10 mouse cellular contexts compared by ENCODE assay signal in genomic region chr2:93176193-93176798, GRCm38 (mm10). TPM values are rescaled to one million over a fixed set of nuclear protein-coding genes. Genes with fewer than 3 reads are reported as not detected.
DNase-seq lines count a peak whose midpoint lies in the region; ATAC-seq and TF ChIP-seq lines count a peak whose summit lies in the region.
"Had no signal": no experiment of that assay in that cellular context is flagged by ENCODE, and none has a peak within 500 bp of the region (broad histone marks: within the 10 kb centered on the region; RNA-seq: fewer than 3 reads in every experiment).

No protein-coding gene starts in this region.

- H3K4me1 ChIP-seq in lung, embryonic 14.5 days (ENCODE audit: insufficient read depth) = peaks cover 21% of the 10 kb centered on the region
- peaks cover 88% of the 10 kb centered on the region for H3K4me1 ChIP-seq in forebrain, embryonic 12.5 days
- H3K4me1 ChIP-seq in limb, embryonic 12.5 days (replicated peaks) = peaks cover 53% of the 10 kb centered on the region
- peaks cover 50% of the 10 kb centered on the region for H3K4me1 ChIP-seq in stomach, embryonic 15.5 days
- peaks cover 46% of the 10 kb centered on the region for H3K4me1 ChIP-seq in heart, embryonic 10.5 days

- peak overlapping the region; percentile 49 for H3K4me2 ChIP-seq in lung, embryonic 14.5 days
- peak overlapping the region; percentile 41 for H3K4me2 ChIP-seq in forebrain, embryonic 12.5 days
- H3K4me2 ChIP-seq in limb, embryonic 12.5 days = peak overlapping the region; percentile 41
- H3K4me2 ChIP-seq in stomach, embryonic 15.5 days = 0 out of 2 replicates have a peak overlapping the region, but pooled peaks have one; percentile 37

- H3K4me3 ChIP-seq in lung, embryonic 14.5 days (ENCODE audit: low read depth, low read length) = no peak overlapping the region
- no peak overlapping the region for H3K4me3 ChIP-seq in forebrain, embryonic 12.5 days (replicated peaks)
- H3K4me3 ChIP-seq in limb, embryonic 12.5 days (replicated peaks) = no peak overlapping the region
- no peak overlapping the region for H3K4me3 ChIP-seq in stomach, embryonic 15.5 days (replicated peaks)
- no peak overlapping the region for H3K4me3 ChIP-seq in heart, embryonic 10.5 days

- no peaks in the 10 kb centered on the region for H3K36me3 ChIP-seq in lung, embryonic 14.5 days (ENCODE audit: insufficient read depth)
- H3K36me3 ChIP-seq in forebrain, embryonic 12.5 days (replicated peaks) = no peaks in the 10 kb centered on the region
- no peaks in the 10 kb centered on the region for H3K36me3 ChIP-seq in limb, embryonic 12.5 days
- no peaks in the 10 kb centered on the region for H3K36me3 ChIP-seq in stomach, embryonic 15.5 days
- H3K36me3 ChIP-seq in heart, embryonic 10.5 days = no peaks in the 10 kb centered on the region
- H3K36me3 ChIP-seq: G1E had no signal

- WGBS in lung, embryonic 14.5 days = 42% methylated on average over 4 of the region's 4 CpGs
- 16% methylated on average over 4 of the region's 4 CpGs for WGBS in forebrain, embryonic 12.5 days
- 27% methylated on average over 4 of the region's 4 CpGs for WGBS in limb, embryonic 12.5 days
- 40% methylated on average over 4 of the region's 4 CpGs for WGBS in stomach, embryonic 15.5 days
- 26% methylated on average over 4 of the region's 4 CpGs for WGBS in heart, embryonic 10.5 days

- no peak overlapping the region for H3K27ac ChIP-seq in lung, embryonic 14.5 days (ENCODE audit: low read depth)
- H3K27ac ChIP-seq in forebrain, embryonic 12.5 days = peak overlapping the region; percentile 91
- no peak overlapping the region for H3K27ac ChIP-seq in limb, embryonic 12.5 days
- 0 out of 2 replicates have a peak overlapping the region, but pooled peaks have one; percentile 40 for H3K27ac ChIP-seq in stomach, embryonic 15.5 days
- H3K27ac ChIP-seq in heart, embryonic 10.5 days = no peak overlapping the region

- H3K9me3 ChIP-seq in lung, embryonic 14.5 days (ENCODE audit: low read depth, low read length) = no peaks in the 10 kb centered on the region
- H3K9me3 ChIP-seq in forebrain, embryonic 12.5 days = no peaks in the 10 kb centered on the region
- H3K9me3 ChIP-seq in limb, embryonic 12.5 days = no peaks in the 10 kb centered on the region
- H3K9me3 ChIP-seq in stomach, embryonic 15.5 days = no peaks in the 10 kb centered on the region
- H3K9me3 ChIP-seq in heart, embryonic 10.5 days = no peaks in the 10 kb centered on the region
- H3K9me3 ChIP-seq: G1E had no signal

- TF ChIP-seq CTCF in lung, embryonic 14.5 days (IDR thresholded peaks at IDR 0.05; ENCODE audit: low read depth) = no peak

- H3K27me3 ChIP-seq in lung, embryonic 14.5 days (ENCODE audit: insufficient read depth, low read length) = peaks cover 17% of the 10 kb centered on the region
- peaks cover 50% of the 10 kb centered on the region for H3K27me3 ChIP-seq in forebrain, embryonic 12.5 days
- peaks cover 82% of the 10 kb centered on the region for H3K27me3 ChIP-seq in limb, embryonic 12.5 days
- H3K27me3 ChIP-seq in stomach, embryonic 15.5 days (replicated peaks) = peaks cover 20% of the 10 kb centered on the region
- H3K27me3 ChIP-seq in heart, embryonic 10.5 days (ENCODE audit: insufficient read depth, poor library complexity, severe bottlenecking) = peaks cover 84% of the 10 kb centered on the region

- ATAC-seq in lung, embryonic 14.5 days (ENCODE audit: insufficient read depth) = no peak
- no peak; the same call in none of the 2 replicates for ATAC-seq in forebrain, embryonic 12.5 days (ENCODE audit: low FRiP score)
- ATAC-seq in limb, embryonic 12.5 days (ENCODE audit: insufficient number of reproducible peaks, insufficient read depth, low FRiP score, low TSS enrichment, low read depth) = no peak
- no peak for ATAC-seq in stomach, embryonic 15.5 days (ENCODE audit: insufficient read depth, low FRiP score, low read depth)

- no peak overlapping the region for H3K9ac ChIP-seq in lung, embryonic 14.5 days
- 0 out of 2 replicates have a peak overlapping the region, but pooled peaks have one; percentile 5 for H3K9ac ChIP-seq in forebrain, embryonic 12.5 days
- no peak overlapping the region for H3K9ac ChIP-seq in limb, embryonic 12.5 days (replicated peaks)
- H3K9ac ChIP-seq in stomach, embryonic 15.5 days = no peak overlapping the region

- no peak for DNase-seq in lung, embryonic 14.5 days
- no peak for DNase-seq in lung, postnatal 14 days
- DNase-seq in right cerebral cortex, adult 2 months (ENCODE audit: low spot score in 2 of 2) = no peak
- no peak for DNase-seq in left cerebral cortex, adult 9 months (ENCODE audit: low spot score in 2 of 2)
- DNase-seq in heart, embryonic 10.5 days (ENCODE audit: low spot score) = no peak
- DNase-seq: adrenal gland, adult 2 months had no signal

RNA-seq across cellular contexts. Expression of gene Trp53i11, which starts 11.1 kb away (rescaled TPM):
- 46.7 and 51.1 TPM in 2 replicates for polyA plus RNA-seq in lung, embryonic 14.5 days (2014; fragmentation: Nextera tagmentation; extraction: Ambion mirVana)
- polyA plus RNA-seq in forebrain, embryonic 12.5 days (2016; fragmentation: Nextera tagmentation; extraction: Ambion mirVana) = 106 and 137 TPM in 2 replicates
- 16.4 and 22.8 TPM in 2 replicates for polyA plus RNA-seq in limb, embryonic 12.5 days (2016; fragmentation: Nextera tagmentation; extraction: Ambion mirVana)
- polyA plus RNA-seq in stomach, embryonic 15.5 days (2015; fragmentation: Nextera tagmentation; extraction: Ambion mirVana) = 29.3 and 37.7 TPM in 2 replicates
- polyA plus RNA-seq in heart, embryonic 10.5 days (2016; fragmentation: Nextera tagmentation; extraction: Ambion mirVana) = 22.5 and 24.2 TPM in 2 replicates
- polyA plus RNA-seq: G1E had no signal

Comparison
In these comparisons a context has a peak if more than half of its experiments do, and no peak if none do; other contexts are left out.
1. H3K27ac ChIP-seq: peak in forebrain, embryonic 12.5 days (single experiment) and stomach, embryonic 15.5 days (single experiment); none in lung, embryonic 14.5 days (single experiment), limb, embryonic 12.5 days (single experiment) and heart, embryonic 10.5 days (single experiment).
2. Peak in every context shown above with its lines, with median percentiles within 50 percentile points of each other: H3K4me2 ChIP-seq.